Mouse (Mus musculus): ENCODE data around the gene Nsg2.

Nsg2 gene

DNA sequence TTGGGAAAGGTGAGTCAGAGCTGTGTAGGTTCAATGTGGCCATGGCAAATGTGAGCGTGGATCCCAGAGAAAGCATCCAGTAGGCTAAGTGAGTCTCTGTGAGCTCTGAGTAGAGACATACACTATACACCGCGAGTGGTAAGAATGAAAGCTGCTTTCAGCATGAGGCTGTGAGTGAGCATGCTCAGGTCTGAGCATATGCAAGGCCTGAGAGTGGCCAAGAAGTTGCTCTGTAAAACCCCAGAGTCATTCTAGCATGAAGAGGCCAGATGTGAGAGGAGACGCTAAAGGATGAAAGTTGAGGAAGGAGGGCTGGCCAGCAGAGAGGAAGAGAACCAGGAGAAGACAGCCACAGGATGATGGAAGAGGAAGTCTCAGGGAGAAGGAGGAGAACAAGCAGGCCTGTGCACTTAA lies 12.8 kb downstream of the Nsg2 start:
- DNase-seq = no peak

DNA sequence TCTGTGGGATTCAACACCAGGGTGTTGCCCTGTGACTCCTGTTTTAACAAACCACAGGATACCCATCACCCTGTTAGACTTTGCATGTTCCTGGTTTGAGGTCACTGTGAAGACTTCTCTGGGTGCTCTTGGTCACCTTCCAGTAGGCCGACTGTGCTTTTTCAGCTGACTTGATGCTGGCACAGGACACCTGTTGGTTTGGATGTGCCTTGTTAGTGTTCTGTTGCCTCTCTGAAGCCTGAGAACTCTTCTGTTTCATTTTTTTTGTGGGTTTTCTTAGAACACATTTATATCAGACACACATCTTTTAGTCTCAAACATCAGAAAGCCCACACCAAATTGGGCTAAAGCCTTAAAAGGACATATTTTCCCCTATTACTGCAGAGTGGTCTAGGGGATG lies 13.3 kb downstream of the Nsg2 start:
- no peak for DNase-seq

DNA sequence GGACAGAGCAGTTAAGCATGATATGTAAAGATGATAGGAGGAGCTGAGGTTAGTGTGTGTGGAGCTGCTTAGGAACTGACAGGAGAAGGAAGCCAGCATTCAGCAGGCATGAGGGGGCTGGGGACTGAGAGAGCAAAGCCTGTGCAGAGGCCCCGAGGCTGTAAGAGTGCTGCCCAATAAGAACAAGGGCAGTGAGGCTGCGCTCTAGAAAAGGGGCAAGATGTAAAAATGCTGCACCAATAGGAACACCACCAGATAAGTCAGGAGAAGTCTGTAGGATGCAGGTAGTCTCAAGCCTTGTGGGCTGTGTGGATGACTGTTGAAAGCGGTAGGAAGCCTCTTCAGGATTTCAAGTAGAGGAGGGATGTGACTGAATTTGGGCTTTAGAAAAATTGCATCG lies 17.9 kb downstream of the Nsg2 start:
- DNase-seq = no peak

DNA sequence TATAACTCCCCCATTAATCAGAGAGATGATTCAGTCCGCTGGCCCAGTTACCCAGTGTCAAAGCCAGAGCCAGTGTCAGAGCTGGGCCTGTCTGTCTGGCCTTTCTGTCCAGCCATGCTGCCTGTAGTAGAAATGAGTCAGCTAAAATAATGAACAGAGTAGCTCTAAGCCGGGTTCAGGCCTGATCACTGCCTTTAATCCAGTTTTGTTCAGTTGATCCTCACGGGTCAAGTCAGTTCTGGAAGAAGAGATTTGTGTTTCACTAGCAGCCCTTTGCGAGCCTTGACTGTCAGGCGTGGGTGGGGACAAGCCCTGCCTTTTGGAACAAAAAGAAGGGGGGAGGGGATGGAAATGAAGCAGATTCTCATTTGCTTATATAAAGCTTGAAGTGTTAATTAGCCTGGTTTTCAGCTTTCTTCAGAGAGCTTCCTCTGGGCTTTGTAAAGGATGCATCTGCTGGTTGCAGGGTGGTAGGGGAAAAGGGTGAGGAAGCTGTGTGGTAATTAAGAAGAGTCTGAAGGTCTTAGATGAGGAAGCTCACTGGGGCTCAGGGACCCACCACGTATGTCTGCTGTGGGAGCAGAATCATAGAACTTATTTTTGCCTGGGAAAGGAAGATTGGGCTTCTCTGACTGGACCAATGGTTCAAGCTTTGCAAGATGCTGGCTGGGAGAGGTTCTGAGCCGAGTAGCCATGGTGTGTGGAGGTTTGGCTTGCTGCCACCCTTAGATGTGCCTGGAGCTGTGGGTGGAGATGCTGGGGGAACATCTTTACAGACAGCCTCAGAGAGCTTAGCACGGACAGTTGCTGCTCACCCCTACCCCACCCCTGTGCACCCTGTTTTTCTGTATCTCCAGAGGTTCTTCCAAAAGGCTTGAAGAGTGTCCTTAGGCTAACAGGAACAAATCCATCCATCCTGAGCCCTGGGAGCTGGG lies 20.0 kb downstream of the Nsg2 start:
- no peak for DNase-seq

DNA sequence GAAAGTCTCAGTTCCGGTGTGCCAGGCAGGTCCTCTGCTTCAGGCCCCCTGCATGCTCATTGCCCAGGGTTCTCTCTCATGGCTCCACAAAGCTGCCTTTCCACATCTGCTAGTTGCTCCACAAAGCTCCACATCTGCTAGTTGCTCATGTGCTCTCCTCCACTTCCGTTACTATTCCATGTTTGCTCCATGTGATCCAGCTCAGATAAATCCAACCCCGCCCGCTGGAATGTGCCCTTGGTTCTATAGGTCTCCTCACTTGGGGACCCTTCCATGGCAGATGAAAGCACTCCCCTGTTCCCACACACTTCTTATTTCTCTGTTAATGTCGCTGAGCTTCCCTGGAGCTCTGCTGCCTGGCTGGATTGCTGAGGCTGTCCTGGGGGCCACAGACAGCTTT lies 26.4 kb downstream of the Nsg2 start:
- no peak for DNase-seq

DNA sequence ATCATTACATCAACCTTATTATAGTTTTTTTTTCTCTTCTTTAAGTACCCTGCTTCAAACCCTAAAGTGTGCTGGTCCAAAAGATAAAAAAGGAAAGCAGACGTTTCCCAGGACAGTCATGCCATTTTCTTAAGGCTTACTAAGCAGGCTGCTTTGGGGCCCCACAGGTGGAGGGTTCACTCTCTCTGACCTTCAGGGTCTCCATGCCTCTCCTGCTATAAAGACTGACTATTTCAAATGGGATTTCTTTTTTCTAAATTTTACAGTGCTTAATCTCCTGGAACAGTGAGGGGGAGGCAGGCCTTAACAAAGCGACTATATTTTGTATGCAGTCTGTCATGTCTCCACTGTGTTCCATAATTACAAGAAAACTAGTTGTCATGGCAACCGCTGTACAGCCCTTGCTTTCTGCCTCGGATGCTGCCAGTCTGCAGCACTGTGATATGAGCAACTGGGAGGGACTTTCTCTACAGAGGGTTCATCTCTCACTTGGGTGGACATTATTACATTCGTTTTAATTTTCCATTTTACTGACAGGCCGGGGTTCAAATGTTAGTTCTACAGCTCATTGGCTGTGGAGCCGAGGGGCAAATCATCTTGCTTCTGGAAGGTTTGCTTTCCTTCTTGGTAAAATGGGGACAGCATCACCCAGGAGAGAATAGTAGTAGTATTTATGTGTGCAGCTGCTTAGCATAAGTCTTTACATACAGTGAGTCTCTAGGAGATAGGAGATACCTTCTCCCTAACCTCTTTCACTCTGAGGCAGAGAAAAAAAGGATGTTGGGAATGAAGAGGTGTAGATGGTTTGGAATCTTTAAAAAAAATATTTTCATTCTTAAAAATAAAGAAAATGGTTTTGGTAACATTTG lies 27.4 kb downstream of the Nsg2 start:
- DNase-seq = no peak

DNA sequence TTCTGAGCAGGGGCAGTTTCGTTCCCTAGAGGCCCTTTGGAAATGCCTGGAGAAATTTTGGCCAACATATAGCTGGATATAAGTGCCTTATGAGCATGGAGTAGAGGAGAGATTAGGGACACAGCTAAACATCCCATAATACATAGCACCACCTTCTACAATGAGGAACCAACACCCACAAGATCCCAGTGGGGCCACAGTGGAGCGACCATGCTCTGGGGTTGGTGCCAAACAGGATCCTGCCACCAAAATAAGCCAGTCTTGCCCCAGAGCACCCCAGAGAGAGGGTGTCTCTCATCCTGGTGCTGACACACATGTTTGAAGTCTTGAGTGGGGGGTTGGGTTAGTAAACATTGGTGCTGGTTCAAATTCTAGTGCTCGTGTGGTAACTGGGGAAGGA lies 28.3 kb downstream of the Nsg2 start:
- no peak for DNase-seq

DNA sequence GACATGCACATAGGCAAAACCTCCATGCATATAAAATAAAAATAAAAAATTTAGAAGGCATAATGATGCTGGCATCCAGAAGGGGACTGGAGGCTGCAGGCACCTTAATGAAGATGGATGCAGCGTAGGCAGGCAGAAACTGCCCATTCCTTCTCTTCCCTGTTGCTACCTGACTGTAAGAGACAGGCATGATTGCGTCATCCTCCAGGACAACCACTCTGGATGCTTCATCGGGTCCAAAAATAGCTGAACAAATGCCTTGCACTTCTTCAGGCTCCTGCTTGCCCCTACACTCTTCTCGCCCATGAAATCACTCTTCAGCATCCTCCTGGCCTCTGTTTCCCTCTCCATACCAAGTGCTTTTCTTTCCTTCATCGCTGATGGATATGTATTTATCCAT lies 29.1 kb downstream of the Nsg2 start:
- no peak for DNase-seq

DNA sequence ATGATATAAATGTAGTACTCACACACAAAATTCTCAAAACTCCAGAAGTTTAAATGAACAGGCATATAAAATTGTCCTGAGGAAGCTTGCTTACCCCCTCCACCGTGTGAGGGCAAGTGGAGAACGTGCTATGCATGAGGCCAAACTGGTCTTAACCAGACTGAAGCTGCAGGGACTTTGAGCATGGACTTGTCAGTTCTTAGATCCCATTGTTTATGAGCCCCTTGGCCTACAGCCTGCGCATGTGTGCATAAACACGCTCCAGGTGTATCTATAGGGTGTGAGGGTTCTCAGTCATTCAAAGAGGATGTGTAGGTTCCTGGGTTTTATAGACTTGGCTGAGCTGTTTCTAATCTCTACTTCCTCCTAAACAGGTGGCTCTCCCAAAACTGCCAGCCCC lies 31.1 kb downstream of the Nsg2 start:
- no peak for DNase-seq

DNA sequence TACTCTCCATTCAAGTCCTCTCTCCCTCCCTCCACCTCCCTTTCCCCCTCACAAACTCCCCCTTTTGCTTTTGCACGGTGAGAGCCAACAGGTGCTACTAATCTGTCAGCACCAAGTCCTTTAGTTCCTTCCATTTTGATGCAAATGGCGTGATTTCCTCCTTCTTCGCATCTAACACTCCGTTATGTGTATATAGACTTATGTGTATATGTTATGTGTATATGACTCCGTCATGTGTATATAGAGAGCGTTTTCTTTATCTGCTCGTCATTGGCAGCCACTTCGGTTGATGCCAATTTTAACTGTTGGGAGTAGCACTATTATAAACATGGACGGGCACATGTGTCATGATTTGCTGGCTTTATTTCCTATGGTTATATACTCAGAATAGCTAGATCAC lies 31.8 kb downstream of the Nsg2 start:
- DNase-seq = no peak

DNA sequence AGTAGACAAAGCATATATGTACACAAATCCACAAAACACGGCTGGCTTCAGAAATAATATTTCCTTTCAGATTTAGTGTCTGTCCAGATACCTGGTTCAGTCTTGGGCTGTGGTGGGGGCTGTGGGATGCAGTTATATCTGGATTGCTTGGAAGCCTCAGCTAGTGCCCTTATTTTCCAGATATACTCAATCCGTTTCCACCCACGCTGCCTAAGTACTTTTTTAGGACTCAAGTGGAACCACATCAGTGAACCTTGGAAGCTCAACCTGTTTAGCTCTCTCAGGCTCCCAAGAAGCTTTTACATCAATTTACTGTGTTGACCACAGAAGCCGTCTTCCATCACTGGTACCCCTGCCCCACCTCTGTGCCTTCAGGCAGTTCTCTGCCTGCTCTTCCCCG lies 35.6 kb downstream of the Nsg2 start:
- DNase-seq = no peak

DNA sequence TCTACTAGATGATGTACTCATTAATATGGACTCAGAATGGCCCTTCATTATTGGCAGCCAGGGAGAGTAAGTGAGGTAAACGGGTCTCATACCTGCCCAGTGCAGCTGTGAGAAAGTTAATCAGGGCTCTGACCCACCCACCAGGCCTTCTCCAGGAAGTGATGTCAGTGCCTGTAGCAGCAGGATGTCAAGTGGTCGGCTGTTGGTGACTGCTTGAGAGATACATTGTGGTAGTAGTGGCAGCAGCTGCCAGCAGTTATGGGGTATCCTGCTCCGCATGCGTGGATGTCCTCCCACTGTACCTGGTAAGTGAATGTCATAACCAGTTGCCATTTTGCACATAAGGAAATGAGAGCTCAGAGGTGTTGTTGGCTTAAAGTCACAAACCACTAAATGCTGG lies 39.4 kb downstream of the Nsg2 start:
- DNase-seq = no peak

DNA sequence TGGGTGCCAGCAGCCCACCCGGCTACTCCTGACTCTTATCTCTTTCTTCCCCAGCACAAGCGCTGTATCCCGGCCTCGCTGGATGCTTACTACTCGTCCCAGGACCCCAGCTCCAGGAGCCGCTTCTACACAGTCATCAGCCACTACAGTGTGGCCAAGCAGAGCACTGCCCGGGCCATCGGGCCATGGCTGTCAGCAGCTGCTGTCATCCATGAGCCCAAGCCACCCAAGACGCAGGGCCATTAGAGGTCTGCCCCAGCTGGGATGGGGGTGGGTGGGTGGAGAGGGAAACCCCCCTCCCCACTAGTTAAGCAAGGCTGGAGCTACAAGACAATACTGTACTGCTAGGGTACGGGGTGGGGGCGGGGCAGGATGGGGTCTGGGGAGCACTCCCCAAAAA lies 57.1 kb downstream of the Nsg2 start:
- no peak for DNase-seq

DNA sequence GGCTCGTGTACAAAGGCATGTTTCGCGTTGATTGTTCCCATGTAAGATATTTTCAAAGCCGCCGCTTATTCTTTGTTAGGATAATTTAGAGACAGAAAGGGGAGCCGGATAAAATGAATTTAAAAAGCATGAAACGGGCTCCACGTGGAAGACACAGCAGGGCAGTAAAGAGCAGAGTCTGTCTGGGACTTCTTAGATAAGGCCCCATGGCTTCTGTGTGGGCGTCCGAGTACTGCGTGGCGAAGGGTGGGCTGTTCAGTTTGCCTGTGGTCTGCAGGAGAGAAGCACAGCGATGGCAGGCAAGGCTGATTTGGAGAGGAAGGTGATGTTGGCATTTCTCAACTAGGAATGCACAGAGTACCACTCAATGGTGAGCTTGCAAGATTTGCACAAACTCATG lies 57.6 kb downstream of the Nsg2 start:
- DNase-seq = no peak

DNA sequence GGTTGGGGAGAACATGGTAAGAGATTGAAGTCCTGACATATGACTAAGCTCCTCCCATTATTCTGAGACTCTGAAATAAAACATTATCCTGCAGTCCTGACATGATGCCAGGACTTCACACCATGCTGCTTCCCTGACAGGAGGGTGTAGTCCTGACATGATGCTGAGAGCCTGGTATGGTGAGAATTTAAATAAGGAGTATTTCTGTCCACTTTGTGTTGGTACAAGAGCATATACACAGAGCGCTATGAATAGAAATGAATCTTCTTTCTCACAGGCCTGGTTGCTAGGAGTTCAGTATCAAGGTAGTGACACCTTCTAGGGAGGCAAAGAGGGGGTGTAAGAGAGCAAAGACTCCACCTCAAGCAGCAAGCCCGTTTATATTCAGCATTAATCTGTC lies 60.8 kb downstream of the Nsg2 start:
- DNase-seq = no peak

DNA sequence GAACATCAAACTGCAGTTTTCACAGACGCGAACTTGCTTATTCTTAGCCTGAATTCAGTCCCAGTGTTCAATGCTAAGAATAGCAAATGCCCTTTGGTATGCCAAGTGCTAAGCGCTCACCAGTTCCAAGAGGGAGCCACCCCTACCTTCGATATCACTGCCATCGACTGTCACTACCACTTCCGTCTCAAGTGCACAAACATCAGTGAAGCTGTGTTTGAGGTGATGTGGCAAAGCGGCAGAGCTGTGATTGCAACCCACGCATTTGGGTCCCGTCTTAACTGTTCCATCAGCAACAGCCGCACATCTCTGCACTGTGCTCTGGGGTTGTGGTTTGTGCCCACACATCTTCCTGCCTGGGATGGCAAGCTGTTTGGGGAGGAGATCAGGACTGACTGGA lies 61.6 kb downstream of the Nsg2 start:
- DNase-seq = no peak

DNA sequence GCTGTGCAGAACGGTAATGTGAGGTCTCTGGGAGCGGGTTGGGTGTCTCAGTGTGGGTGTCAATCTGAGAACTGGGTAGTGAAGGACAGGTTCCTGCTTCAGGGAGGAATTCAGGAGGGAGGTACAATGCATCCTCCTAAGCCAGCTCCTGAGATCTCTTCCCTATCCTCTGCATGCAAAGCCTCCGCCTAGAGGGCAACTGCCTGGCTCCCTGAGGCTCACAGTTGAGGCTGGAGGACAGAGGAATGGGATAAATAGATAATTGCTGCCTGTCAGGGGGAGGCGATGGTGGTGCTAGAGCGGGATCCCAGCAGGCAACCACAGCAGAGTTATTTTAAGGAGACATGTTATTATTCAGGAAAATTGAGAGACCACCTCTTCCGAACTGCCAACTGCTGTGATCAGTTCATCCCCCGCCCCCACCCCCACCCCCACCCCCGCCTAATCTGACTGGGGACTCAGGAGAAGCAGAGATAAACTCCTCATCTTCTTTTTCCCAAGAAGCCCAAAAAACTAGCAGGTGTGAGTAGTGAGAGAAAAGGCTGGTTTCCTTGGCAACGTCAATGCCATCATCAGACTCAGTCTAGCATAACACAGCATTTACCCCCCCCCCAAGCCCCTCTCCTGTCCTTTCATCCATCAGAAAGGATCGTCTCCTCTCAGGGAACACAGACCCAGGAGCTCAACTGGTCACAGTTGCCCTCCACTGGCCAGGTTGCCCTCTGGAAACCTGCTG lies 63.7 kb downstream of the Nsg2 start:
- no peak for DNase-seq

DNA sequence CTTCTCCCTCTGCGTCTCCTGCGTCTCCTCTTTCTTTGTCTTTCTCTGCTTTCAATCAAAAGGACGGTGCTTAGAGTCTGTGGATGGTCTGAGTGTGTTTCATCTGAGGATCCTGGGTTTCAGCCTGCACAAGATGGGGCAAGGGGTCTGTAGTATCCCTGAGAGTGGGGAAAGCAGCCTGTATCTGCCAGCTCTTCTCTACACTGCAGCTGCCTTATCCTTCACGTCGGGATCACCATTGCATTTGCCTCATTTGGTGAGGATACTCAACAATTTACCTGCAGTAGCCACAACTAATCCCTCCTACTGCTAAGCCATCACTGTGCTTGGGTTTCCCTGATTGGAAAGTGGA lies 64.2 kb downstream of the Nsg2 start:
- no peak for DNase-seq

DNA sequence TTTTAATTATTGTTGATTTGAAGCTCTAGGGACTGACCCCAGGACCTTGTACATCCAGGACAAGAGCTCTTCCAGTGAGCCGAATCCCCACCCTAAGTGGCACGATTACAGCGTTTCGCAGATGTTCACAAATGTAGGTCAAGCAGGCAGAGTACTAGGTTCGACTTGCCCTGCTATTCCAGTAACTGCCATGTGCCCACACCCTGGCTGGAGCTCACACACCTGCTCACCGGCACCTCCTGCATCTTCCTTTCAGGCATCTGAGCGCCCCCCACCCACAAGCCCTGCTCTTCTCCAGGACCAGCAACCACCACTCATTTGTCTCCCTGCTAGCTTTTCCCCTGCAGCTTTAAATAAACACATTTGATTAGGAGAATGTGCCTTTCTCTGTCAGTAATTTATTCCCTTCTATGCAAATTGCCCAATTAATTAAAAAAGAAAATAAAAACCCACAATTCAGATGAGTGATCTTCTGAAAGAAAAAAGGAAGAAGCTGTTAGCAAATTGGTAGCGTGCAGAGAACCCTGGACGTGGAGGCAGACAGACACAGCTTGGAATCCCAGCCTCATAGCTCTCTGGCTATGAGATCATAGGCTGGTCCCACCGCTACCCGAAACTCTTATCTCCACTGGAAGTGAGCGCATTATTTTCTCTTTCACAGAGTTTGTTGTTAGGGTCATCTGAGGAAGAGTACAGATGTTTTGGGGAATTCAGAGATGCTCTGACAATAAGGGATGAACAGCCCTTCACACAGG lies 68.7 kb downstream of the Nsg2 start:
- no peak for DNase-seq

DNA sequence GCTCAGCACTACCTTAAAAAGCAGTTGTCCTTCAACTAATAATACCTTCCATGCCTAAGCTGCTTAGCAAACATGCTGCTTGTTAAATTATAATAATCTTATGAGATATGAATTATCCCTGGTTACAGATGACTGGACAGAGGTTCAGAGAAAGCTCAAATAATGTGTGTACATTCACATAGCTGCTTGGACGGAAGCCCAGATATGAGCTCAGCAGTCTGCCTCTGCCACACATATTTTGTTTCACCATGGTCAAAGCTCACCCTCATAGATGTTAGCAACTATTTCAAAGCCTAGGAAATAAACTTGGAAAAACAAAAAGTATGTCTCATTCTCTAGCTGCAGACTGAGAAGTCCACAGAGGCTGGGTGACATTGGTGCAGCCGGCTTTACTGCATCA lies 74.9 kb downstream of the Nsg2 start:
- DNase-seq = no peak

DNA sequence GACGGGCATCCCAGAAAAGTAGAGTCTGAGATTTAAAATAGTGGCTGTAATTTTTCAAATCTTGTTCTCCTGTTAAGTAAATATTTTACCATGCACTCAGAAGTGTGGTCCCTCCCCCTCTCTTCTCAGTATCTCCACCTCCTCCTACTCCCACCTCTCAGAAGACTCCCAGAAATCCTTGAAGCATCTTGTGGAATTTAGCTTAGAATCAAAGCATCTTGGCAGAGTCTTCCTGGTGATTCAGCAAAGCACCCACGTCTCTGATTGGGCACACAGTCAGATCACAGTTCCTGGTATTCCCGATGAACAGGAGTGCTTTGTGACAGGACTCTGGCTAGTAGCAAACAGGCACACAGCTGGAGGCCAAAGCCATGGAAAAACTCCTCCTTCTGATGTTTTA lies 83.2 kb downstream of the Nsg2 start:
- no peak for DNase-seq

DNA sequence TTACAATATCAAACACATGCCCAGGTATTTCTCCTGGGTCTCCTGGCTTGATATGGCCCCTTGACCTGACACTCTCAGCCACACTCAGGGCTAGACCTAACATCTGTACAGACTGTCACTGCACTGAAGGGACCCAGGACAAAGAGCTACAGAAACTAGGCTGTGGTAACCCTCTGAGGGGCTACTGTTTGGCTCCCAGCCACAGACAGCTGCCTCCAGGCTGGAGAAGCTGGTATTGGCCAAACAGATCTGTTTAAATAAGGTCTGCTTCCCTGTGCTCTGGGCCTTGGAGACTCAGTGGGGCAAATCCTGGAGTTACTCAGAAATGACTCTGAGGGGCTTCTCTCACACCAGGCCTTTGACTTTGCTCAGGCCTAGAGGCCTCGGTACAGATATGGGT lies 86.3 kb downstream of the Nsg2 start:
- no peak for DNase-seq

DNA sequence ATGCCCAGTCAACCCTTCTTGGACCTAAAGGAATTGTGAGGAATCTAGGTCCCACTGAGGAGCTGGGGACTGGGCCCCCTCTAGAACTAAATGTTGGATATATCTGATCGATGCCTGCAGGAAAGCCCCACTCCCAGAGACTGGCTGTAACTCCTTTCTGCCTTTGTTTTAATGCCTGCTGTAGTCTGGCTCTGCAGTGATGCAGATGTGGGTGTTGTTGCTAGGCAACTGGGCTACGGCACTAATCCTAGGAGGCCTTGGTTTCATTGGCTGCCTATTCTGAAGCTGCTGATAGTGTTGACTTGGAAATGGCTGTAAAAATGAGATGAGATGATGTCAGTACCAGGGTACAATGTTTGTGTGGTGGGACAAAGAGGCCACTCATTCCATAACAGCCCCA lies 87.1 kb downstream of the Nsg2 start:
- no peak for DNase-seq
